Mouse (Mus musculus) left cerebral cortex, adult 2 months (tissue): Measurements from ENCODE around the gene Oit3. TPM values are rescaled to one million over a fixed set of nuclear protein-coding genes. Genes with fewer than 3 reads are reported as not detected.
A peak's percentile ranks its signal among the peaks of the same experiment; 100 is the strongest.

ENCODE experiments used
- DNase-seq, 2 experiments: peaks; one replicate each; pipeline ENCODE4 v3.0.0; 2021 to 2022; ENCODE audit warnings: low spot score in 2 of 2, mixed read lengths in 1 of 2; ENCODE audit errors: extremely low spot score in 1 of 2
- H3K27ac ChIP-seq: fragments of 200-600 bp; 2 replicates; pipeline ENCODE4 v1.8.1; 2022
- H3K4me3 ChIP-seq: fragments of 200-600 bp; 2 replicates; pipeline ENCODE4 v1.8.1; 2022
- CTCF ChIP-seq: fragments of 200-600 bp; IDR thresholded peaks from 2 replicates; pipeline ENCODE4 v1.8.1; 2022; ENCODE audit warnings: antibody characterized with exemption, mild to moderate bottlenecking, moderate library complexity
- intact Hi-C: fragments of 180-260 bp; cut with DNase I; formaldehyde crosslinking; loops from one replicate; pipeline ENCODE4 v1.15.1; 2025
- total RNA-seq, 2 experiments: library from RNA; stranded (reverse); gene quantifications; 2 replicates each; pipeline ENCODE4 v1.2.3; 2021

The Oit3 gene
- total RNA-seq, 2 experiments from 2014 or later, result 0.16 to 0.34 TPM

- no peak overlapping the region for H3K27ac ChIP-seq
- intact Hi-C loops, result no loop called here
- no peak for DNase-seq
- no peak overlapping the region for H3K4me3 ChIP-seq
- no peak for TF ChIP-seq CTCF
Measured at GRCm38 (mm10) chr10:59380411-59380821, 61.2 kb downstream of the Oit3 start.

- Histone ChIP-seq H3K27ac (no peak overlapping the region), H3K4me3 (no peak overlapping the region)
- no peak for TF ChIP-seq CTCF
- intact Hi-C loops, result no loop called here
- no peak for DNase-seq
Measured at GRCm38 (mm10) chr10:59379927-59380326, 61.7 kb downstream of the Oit3 start.

- intact Hi-C loops, result no loop called here
- TF ChIP-seq CTCF, result peak; percentile 31
- H3K27ac ChIP-seq, result no peak overlapping the region
- DNase-seq, result no peak
- no peak overlapping the region for H3K4me3 ChIP-seq
Measured at GRCm38 (mm10) chr10:59378728-59379127, 62.9 kb downstream of the Oit3 start.

- no peak for DNase-seq
- intact Hi-C loops, result no loop called here
- no peak overlapping the region for H3K4me3 ChIP-seq
- H3K27ac ChIP-seq, result no peak overlapping the region
- TF ChIP-seq CTCF, result no peak
Measured at GRCm38 (mm10) chr10:59377906-59378305, 63.7 kb downstream of the Oit3 start.

Other genes with a start within 250 kb of the Oit3 start
- gene Sept10, start 219.9 kb downstream of the Oit3 start, total RNA-seq, result 1 to 10 TPM; 6.6 to 6.9 TPM
- 1 to 10 TPM; 7.1 to 7.7 TPM for gene Sowahc, start 219.8 kb downstream of the Oit3 start, total RNA-seq
- gene P4ha1, start 118.5 kb downstream of the Oit3 start, total RNA-seq, result 10 to 100 TPM; 37.6 to 49.7 TPM
- gene Gm10273, start 46.1 kb downstream of the Oit3 start, total RNA-seq, result 10 to 100 TPM; 37.4 to 65.6 TPM
- not detected for gene Pla2g12b, start 38.1 kb downstream of the Oit3 start, total RNA-seq
- not detected for gene Gm10322, start 174.3 kb upstream of the Oit3 start, total RNA-seq
- gene Mcu, start 174.9 kb upstream of the Oit3 start, total RNA-seq, result 10 to 100 TPM; 33.9 to 37.1 TPM